Mouse (Mus musculus): ENCODE results near the gene Vmn1r67. TPM values are rescaled to one million over a fixed set of nuclear protein-coding genes. Genes with fewer than 3 reads are reported as not detected.

Gene Vmn1r67
- total RNA-seq (2021), result not detected

DNA sequence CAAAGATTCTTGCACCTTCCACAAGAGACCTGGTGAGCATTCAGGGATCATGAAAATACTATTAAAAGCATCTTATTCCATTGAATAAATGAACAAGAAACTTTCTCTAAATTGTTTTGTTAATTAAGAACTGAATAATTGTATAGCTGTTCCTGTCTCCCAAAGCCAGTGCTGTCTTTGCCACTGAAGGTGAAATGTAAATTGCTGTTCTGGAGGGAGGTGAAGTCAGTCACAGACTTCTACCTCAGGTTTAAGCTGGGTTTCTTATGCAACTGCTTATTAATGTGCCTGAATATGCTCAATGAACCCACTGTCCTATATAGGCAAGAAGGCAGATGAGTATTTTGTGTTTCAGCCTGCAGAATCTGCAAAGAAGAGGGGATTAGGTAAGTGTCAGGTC is at the start of gene Vmn1r67:
Gene Vmn1r67, plus strand, starts transcription at position 301 of the 400 bp plus-strand sequence.
- DNase-seq, result no peak
- intact Hi-C loops (cut with DNase I), result no loop called here

DNA sequence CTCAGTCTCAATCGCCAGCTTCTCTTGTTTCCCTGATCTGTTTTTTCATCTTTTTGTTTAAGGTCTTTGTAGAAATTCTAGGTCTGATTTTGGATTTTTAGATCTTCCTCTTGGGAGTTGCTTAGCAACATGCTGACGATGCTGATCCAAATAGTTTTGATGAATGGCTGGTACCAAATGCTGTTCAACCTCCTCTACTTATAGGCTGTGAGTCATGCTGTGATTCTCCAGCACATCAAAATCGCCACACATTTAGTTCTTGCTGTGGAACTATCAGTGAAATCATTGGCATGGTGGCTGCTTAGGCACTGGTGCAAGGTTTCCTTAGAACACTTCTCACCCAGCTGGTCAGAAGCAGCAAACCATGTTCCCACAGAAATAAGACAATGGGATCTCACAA is 15.0 kb downstream of the Vmn1r67 start:
- no peak for DNase-seq
- intact Hi-C loops (cut with DNase I), result no loop called here

DNA sequence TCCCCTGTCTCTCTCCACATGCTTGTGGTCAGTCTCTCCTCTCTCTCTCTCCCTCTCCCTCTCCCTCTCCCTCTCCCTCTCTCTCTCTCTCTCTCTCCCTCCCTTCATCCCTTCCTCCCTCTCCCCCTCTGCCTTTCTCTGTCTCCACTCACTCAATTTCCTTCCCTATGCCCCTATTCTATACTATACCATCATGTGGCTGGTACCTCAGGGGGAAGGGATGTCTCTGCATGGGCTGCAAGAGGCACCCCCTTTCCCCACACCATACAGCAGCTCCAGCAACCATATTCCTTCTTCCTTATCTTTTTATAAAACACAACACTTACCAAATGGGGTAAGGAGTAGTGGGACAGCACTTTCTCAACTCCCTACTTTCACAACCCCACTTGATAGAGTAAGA is 36.7 kb downstream of the Vmn1r67 start:
- intact Hi-C loops (cut with DNase I), result no loop called here
- no peak for DNase-seq

DNA sequence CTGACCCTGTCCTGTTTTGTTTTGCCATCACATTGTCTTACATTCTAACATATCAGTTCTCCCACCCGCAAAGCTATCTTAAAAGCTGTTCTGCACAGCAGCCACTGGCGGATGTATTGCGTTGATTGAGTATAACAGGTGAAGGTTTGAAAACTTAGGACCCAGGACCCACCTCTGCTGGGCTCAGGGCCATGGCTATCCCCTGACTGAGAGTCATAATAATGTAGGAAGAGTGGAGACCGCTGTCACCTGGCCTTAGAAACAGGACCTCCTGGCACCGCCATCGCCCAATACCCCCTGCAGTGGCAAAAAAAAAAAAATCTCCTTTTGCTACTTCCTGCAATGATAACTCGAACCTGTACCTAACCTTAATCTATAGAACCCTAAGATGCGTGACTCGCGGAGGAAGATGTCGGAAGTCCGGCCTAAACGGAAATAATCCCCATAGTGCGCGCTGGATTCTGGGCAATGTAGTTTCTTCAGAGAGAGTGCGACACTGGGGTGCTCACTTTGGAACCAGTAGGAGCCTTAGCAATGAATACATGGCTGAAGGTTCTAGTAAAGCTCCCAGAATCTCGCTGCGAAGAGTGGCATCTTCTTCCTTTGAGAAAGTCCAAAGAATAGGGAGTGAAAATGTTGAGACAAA is 37.6 kb downstream of the Vmn1r67 start:
- DNase-seq, result peak; percentile 49

DNA sequence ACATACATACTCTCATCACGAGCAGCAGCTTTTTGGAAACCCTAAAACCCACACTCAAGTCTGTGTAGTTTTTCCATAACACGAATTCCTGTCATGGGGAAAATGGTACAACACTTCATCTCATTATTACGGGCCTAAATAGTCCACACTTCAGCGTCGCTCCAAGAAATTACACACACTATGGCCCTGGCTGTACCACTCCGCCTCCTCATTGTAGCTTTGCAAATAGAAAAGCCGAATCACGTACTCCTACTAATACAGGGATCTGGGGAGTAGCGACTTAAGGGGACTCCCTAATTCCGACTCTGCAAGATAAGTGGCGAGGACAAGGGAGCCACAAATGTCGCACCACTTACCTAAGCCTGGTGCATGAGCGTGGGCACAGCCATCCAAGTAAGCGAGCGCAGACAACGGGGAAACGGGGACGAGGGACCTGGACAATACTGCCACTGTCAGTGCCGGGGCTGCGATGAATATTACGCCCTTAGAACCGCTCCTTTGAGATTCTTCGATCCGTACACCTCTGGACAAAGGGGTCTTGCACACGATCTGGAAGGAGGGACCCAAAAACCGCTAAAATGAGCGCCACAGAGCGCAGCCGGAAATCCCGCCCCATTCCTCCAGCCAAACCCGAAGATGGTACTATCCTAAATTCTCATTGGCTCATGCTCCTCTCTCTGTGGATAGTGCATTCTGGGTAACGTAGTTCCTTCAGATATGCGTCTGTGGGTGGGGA is 51.8 kb downstream of the Vmn1r67 start, which contains the start of gene Zik1:
Gene Zik1, minus strand, starts transcription at position 609 of the 736 bp plus-strand sequence.
- intact Hi-C loops (cut with DNase I), result no loop called here
- peak; percentile 76 for DNase-seq

More for the DNA sequence above, 37.6 kb downstream of the Vmn1r67 start:
- intact Hi-C loops (cut with DNase I), result no loop called here

DNA sequence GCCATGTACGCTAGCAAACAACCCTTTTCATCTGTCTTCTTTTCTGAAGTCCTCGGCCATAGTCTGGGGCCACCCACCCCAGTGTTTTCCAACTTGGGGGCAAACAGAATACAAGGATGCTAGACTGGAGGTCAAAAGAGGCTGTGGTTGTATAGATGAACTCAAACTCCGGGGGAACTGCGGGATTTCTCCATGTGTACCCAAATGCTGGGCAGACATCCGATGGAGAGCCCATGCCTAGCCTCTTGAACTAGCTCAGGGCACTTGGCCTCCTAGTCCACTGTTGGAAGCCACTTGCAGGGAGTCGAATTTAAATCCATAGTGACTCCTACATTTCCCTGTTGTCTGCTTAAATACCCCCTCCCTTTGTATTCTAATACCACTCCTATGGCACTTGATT is 52.4 kb downstream of the Vmn1r67 start:
- DNase-seq, result no peak
- intact Hi-C loops (cut with DNase I), result no loop called here

Other genes starting within 250 kb of the Vmn1r67 start
- not detected for gene Vmn1r66, start 165.3 kb upstream of the Vmn1r67 start, total RNA-seq (2021)
- 10 to 100 TPM; 23.8 to 26.0 TPM for gene Zik1, start 52.1 kb downstream of the Vmn1r67 start, total RNA-seq (2021)
- gene Vmn1r68, start 115.2 kb downstream of the Vmn1r67 start, total RNA-seq (2021), result not detected
- not detected for gene Vmn1r69, start 170.3 kb downstream of the Vmn1r67 start, total RNA-seq (2021)
- gene Vmn1r70, start 188.2 kb downstream of the Vmn1r67 start, total RNA-seq (2021), result not detected
- not detected for gene Nlrp4b, start 244.5 kb downstream of the Vmn1r67 start, total RNA-seq (2021)

All from left cerebral cortex, postnatal 4 days (tissue).